Mouse (Mus musculus) MEL (cell line): Measurements from ENCODE around the gene Tmem185a. TPM values are rescaled to one million over a fixed set of nuclear protein-coding genes. Genes with fewer than 3 reads are reported as not detected.
"Not testable (repeated sequence)": the region's sequence is repeated elsewhere in the genome, so short reads cannot be mapped to it uniquely, and the experiment has no call there.

Experiments
- DNase-seq: peaks from one replicate; pipeline ENCODE4 v3.0.0; 2011; ENCODE audit warnings: low read depth, low spot score
- H3K27ac ChIP-seq: 2 replicates; pipeline ENCODE4 v1.5.1; 2012; ENCODE audit warnings: low read depth, mild to moderate bottlenecking, control low read depth, low read length, moderate library complexity; ENCODE audit not compliant: control insufficient read depth
- H3K27me3 ChIP-seq, 2 experiments: fragments of 150-350 bp in 1 of 2; sonication (generic) in 1 of 2; 2 replicates each; pipeline ENCODE4 v1.6.1; 2012; ENCODE audit warnings: low read length in 2 of 2, mild to moderate bottlenecking in 2 of 2, improper control_type of control experiment in 1 of 2, moderate library complexity in 1 of 2; ENCODE audit not compliant: insufficient read depth in 2 of 2, control insufficient read depth in 1 of 2
- H3K36me3 ChIP-seq, 2 experiments: 2 replicates each; pipeline ENCODE4 v1.6.1; 2012 to 2014; ENCODE audit warnings: low read length in 2 of 2, improper control_type of control experiment in 1 of 2, inconsistent platforms in 1 of 2, mild to moderate bottlenecking in 1 of 2; ENCODE audit not compliant: insufficient read depth in 2 of 2, control insufficient read depth in 1 of 2
- H3K4me1 ChIP-seq, 2 experiments: fragments of 150-350 bp in 1 of 2; sonication (generic) in 1 of 2; 2 replicates each; pipeline ENCODE4 v1.6.1; 2012; ENCODE audit warnings: low read length in 2 of 2, improper control_type of control experiment in 1 of 2, mild to moderate bottlenecking in 1 of 2; ENCODE audit not compliant: insufficient read depth in 2 of 2, control insufficient read depth in 1 of 2
- H3K4me3 ChIP-seq, 2 experiments: fragments of 150-350 bp in 1 of 2; sonication (generic) in 1 of 2; 2 replicates each; pipeline ENCODE4 v1.5.1; 2012; ENCODE audit warnings: low read depth in 2 of 2, low read length in 2 of 2, mild to moderate bottlenecking in 2 of 2, moderate library complexity in 2 of 2, control low read depth in 1 of 2, improper control_type of control experiment in 1 of 2; ENCODE audit not compliant: control insufficient read depth in 1 of 2, insufficient read depth in 1 of 2
- H3K79me2 ChIP-seq: 2 replicates; pipeline ENCODE4 v1.6.1; 2012; ENCODE audit warnings: mild to moderate bottlenecking, low read length, moderate library complexity; ENCODE audit not compliant: control insufficient read depth, poor library complexity, insufficient read depth
- H3K9ac ChIP-seq: 2 replicates; pipeline ENCODE4 v1.6.1; 2012; ENCODE audit warnings: low read depth, mild to moderate bottlenecking, control low read depth, low read length, moderate library complexity; ENCODE audit not compliant: control insufficient read depth, poor library complexity, severe bottlenecking
- H3K9me3 ChIP-seq: fragments of 150-350 bp; sonication (generic); replicated peaks from 2 replicates; pipeline ENCODE4 v1.6.1; 2012; ENCODE audit warnings: mild to moderate bottlenecking, low read length, improper control_type of control experiment, moderate library complexity; ENCODE audit not compliant: insufficient read depth
- CHD1 ChIP-seq: IDR thresholded peaks from 2 replicates; pipeline ENCODE4 v1.6.1; 2012; ENCODE audit warnings: low read depth, mild to moderate bottlenecking, inconsistent platforms, low read length, improper control_type of control experiment
- E2F4 ChIP-seq: IDR thresholded peaks from 2 replicates; pipeline ENCODE4 v1.6.1; 2011; ENCODE audit warnings: low read depth, low read length, improper control_type of control experiment, borderline replicate concordance
- ELF1 ChIP-seq: IDR thresholded peaks from 2 replicates; pipeline ENCODE4 v1.6.1; 2014; ENCODE audit warnings: low read depth, mild to moderate bottlenecking, inconsistent platforms, low read length, improper control_type of control experiment, moderate library complexity
- EP300 ChIP-seq, 2 experiments: IDR thresholded peaks; 2 replicates each; pipeline ENCODE4 v1.6.1; 2011; ENCODE audit warnings: improper control_type of control experiment in 2 of 2, low read length in 2 of 2, low read depth in 1 of 2, mild to moderate bottlenecking in 1 of 2
- ETS1 ChIP-seq: IDR thresholded peaks from 2 replicates; pipeline ENCODE4 v1.6.1; 2012; ENCODE audit warnings: low read depth, mild to moderate bottlenecking, inconsistent platforms, low read length, improper control_type of control experiment, moderate library complexity
- HCFC1 ChIP-seq: IDR thresholded peaks from 2 replicates; pipeline ENCODE4 v1.6.1; 2012; ENCODE audit warnings: low read depth, mild to moderate bottlenecking, inconsistent platforms, low read length, improper control_type of control experiment, moderate library complexity
- MAFK ChIP-seq: IDR thresholded peaks from 2 replicates; pipeline ENCODE4 v1.6.1; 2011; ENCODE audit warnings: low read depth, mild to moderate bottlenecking, low read length, improper control_type of control experiment, borderline replicate concordance
- MAX ChIP-seq: IDR thresholded peaks from 2 replicates; pipeline ENCODE4 v1.6.1; 2011; ENCODE audit warnings: low read length, improper control_type of control experiment
- MAZ ChIP-seq: IDR thresholded peaks from 2 replicates; pipeline ENCODE4 v1.6.1; 2012; ENCODE audit warnings: low read depth, mild to moderate bottlenecking, inconsistent platforms, low read length, improper control_type of control experiment
- MXI1 ChIP-seq: IDR thresholded peaks from 2 replicates; pipeline ENCODE4 v1.6.1; 2011; ENCODE audit warnings: mild to moderate bottlenecking, low read depth, low read length, improper control_type of control experiment
- MYB ChIP-seq: IDR thresholded peaks from 2 replicates; pipeline ENCODE4 v1.6.1; 2011; ENCODE audit warnings: mild to moderate bottlenecking, low read depth, low read length, improper control_type of control experiment
- NELFE ChIP-seq: IDR thresholded peaks from 2 replicates; pipeline ENCODE4 v1.6.1; 2011; ENCODE audit warnings: low read depth, low read length, improper control_type of control experiment
- NRF1 ChIP-seq: IDR thresholded peaks from 2 replicates; pipeline ENCODE4 v1.6.1; 2014; ENCODE audit warnings: low read depth, mild to moderate bottlenecking, inconsistent platforms, low read length, improper control_type of control experiment, moderate library complexity; ENCODE audit not compliant: poor library complexity, insufficient read depth, severe bottlenecking
- POLR2A ChIP-seq, 2 experiments: IDR thresholded peaks; 2 replicates each; pipeline ENCODE4 v1.6.1; 2011 to 2012; ENCODE audit warnings: low read length in 2 of 2, mild to moderate bottlenecking in 2 of 2, control low read depth in 1 of 2, improper control_type of control experiment in 1 of 2, low read depth in 1 of 2, moderate library complexity in 1 of 2; ENCODE audit not compliant: control insufficient read depth in 1 of 2, insufficient read depth in 1 of 2, poor library complexity in 1 of 2
- RAD21 ChIP-seq: IDR thresholded peaks from 2 replicates; pipeline ENCODE4 v1.6.1; 2011; ENCODE audit warnings: mild to moderate bottlenecking, low read depth, low read length, improper control_type of control experiment
- SIN3A ChIP-seq: IDR thresholded peaks from 2 replicates; pipeline ENCODE4 v1.6.1; 2012; ENCODE audit warnings: low read length, improper control_type of control experiment, inconsistent platforms
- TAL1 ChIP-seq: IDR thresholded peaks from 2 replicates; pipeline ENCODE4 v1.6.1; 2012; ENCODE audit warnings: mild to moderate bottlenecking, inconsistent platforms, low read length, moderate library complexity, mixed read lengths
- USF1 ChIP-seq: IDR thresholded peaks from 2 replicates; pipeline ENCODE4 v1.6.1; 2014; ENCODE audit warnings: low read depth, mild to moderate bottlenecking, inconsistent platforms, low read length, improper control_type of control experiment, moderate library complexity
- ZNF384 ChIP-seq: IDR thresholded peaks from 2 replicates; pipeline ENCODE4 v1.6.1; 2012; ENCODE audit warnings: low read depth, mild to moderate bottlenecking, inconsistent platforms, low read length, improper control_type of control experiment
- polyA plus RNA-seq, 2 experiments: library from polyadenylated mRNA; stranded (reverse) in 1 of 2; unstranded in 1 of 2; fragments of >175 nt in 1 of 2; fragments of >200 nt in 1 of 2; gene quantifications; 2 replicates each; pipeline versions ENCODE4 v1.2.1 to v1.2.4; 2012; ENCODE audit warnings: low replicate concordance in 2 of 2, low read depth in 1 of 2; ENCODE audit not compliant: insufficient read length in 2 of 2, insufficient read depth in 1 of 2, missing spikeins in 1 of 2
- total RNA-seq: library from RNA; depleted of rRNA; stranded (reverse); fragments of 300-350 nt; gene quantifications from 2 replicates; pipeline ENCODE4 v1.2.3, GENCODE M21; 2012; rRNA removed

The Tmem185a gene
- total RNA-seq: 17.5 and 17.6 TPM in 2 replicates
- polyA plus RNA-seq: 10 to 100 TPM in 1 of 2 experiments, not detected in 1; 20.3 TPM

GRCm38 (mm10) chrX:70476792-70477776 is at the start of gene Tmem185a:
Gene Tmem185a (minus strand): TSS chrX:70477180.
- Histone ChIP-seq H3K9me3 (no peaks in the 10 kb centered on the region), H3K9ac (peak within 1 kb of the TSS; percentile 88), H3K36me3 (peaks cover 0 to 4% of the 10 kb centered on the region in 2 experiments; a peak in 1 of 4 replicates), H3K79me2 (peaks cover 3% of the 10 kb centered on the region), H3K27ac (peak within 1 kb of the TSS; percentile 72), H3K4me1 (0 out of 4 replicates have a peak, but pooled peaks cover 0 to 2% of the 10 kb centered on the region in 2 experiments), H3K4me3 (peak within 1 kb of the TSS; percentile 86 to 92), H3K27me3 (no peaks in the 10 kb centered on the region)
- DNase-seq: peak; percentile 84
- TF ChIP-seq ZNF384 (no peak), HCFC1 (peak; percentile 71), ETS1 (no peak), CHD1 (no peak), NRF1 (peak; percentile 77), TAL1 (no peak), MXI1 (peak; percentile 52; the same call in 1 of the 2 replicates), MYB (0 out of 2 replicates have a peak, but pooled peaks have one; percentile 37), MAX (no peak; the same call in 1 of the 2 replicates), POLR2A (IDR thresholded peaks at IDR 0.05; ENCODE audit: control insufficient read depth in 1 of 2, insufficient read depth in 1 of 2, low read depth in 1 of 2, low read length in 2 of 2, poor library complexity in 1 of 2) (peak in 1 of 2 experiments; percentile 43; a peak in 1 of 4 replicates), MAFK (no peak), USF1 (no peak), RAD21 (no peak), EP300 (IDR thresholded peaks at IDR 0.05; ENCODE audit: low read depth in 1 of 2, low read length in 2 of 2) (no peak), E2F4 (no peak), ELF1 (peak; percentile 62), NELFE (peak; percentile 62), MAZ (0 out of 2 replicates have a peak, but pooled peaks have one; percentile 24), SIN3A (peak; percentile 76)

DNA sequence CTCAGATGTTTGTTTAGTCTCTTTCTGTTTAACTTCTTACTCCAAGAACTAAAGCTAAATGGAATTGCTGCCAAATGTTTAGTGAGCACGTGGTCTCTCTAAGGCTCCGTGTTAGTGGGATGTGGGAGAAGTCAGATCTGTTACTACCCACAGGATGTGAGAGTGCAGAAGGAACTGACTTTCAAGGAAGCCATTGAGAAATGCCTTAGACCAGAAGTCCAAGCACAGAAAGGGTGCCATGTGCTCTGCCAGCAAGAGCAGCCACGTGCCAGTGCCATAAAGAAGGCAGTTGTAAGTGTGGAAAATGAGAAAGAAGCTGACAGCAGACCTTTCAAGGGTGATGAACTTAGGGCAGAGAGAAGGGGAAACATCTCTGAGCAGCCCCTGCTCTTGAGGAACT is 37.4 kb upstream of the Tmem185a start:
- not testable (repeated sequence) for H3K36me3 ChIP-seq, H3K9ac ChIP-seq, H3K4me1 ChIP-seq, H3K4me3 ChIP-seq, H3K27ac ChIP-seq, H3K9me3 ChIP-seq, DNase-seq, H3K27me3 ChIP-seq, H3K79me2 ChIP-seq

DNA sequence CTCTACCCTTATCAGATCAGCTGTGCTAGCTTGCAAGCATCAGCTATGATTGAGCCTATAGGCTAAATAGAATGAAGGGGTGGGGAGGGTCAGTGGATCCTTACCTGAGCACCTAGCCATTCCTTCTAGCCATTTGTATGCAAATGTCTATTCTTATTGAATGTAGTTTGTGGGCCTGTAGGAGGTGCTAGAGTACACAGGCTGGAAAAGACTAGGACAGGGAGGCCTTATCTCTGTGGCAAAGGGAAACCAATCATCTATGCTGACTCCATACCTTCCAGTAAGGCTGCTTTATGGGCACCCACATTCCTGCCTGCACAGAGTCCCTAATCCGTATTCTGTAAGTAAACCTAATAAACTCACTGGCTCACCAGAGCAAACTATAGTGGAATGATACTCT is 10.3 kb upstream of the Tmem185a start:
- H3K9ac ChIP-seq, H3K9me3 ChIP-seq, H3K79me2 ChIP-seq, DNase-seq, H3K4me3 ChIP-seq, H3K27ac ChIP-seq, H3K27me3 ChIP-seq, H3K36me3 ChIP-seq, H3K4me1 ChIP-seq: not testable (repeated sequence)
